Mouse (Mus musculus): ENCODE measurements at regions not wholly inside any gene's neighbourhood (a gene's known extent, or its start where the extent isn't known, plus 50 kb on each side); places are given as distances from the start of the nearest gene placed in this dataset.
"Not testable (repeated sequence)": the region's sequence is repeated elsewhere in the genome, so short reads cannot be mapped to it uniquely, and the experiment has no call there.

DNA sequence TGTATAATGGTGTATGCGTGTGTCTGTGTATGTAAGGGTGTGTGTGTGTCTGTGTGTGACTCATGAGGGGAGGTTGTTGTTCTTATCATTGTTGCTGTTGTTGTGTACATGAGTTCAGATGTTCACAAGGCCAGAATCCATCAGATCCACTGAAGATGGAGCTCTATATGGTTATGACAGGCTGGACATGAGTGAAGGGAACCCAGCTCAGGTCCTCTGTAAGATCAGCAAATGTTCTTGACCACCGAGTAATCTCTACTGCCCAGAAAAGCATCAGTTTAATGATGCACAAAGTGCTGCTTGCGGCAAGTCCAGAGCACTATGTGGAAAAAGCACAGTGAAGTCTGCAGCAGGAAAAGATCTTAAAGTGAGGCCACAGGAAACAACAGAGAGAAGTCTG is 77.5 kb downstream of the Gm15319 start:
- H3K36me3 ChIP-seq (ENCODE audit: control insufficient read depth, insufficient read depth, low read length): not testable (repeated sequence)

DNA sequence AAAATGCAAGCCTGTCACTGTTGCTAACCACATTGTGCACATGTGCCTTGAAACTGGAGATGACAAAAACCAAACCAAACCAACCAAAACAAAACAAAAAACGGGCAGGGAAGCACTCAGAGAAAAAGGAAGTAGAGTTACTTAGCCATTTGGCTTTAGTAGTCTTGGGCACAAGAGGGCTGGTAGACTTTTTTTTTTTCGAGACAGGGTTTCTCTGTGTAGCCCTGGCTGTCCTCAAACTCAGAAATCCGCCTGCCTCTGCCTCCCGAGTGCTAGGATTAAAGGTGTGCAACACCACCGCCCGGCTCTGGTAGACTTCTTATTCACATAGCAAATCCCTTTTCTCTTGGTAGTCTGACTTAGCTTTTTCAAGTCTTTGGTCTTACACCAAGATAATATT is 78.2 kb downstream of the Gm15319 start:
- WGBS: 80% methylated on average over 3 of the region's 6 CpGs
- H3K27ac ChIP-seq (ENCODE audit: low read length): not testable (repeated sequence)

More for the DNA sequence above, 77.5 kb downstream of the Gm15319 start:
- WGBS: 89% methylated on average over 2 of the region's 3 CpGs
- not testable (repeated sequence) for H3K4me3 ChIP-seq (replicated peaks; ENCODE audit: low read length); H3K9ac ChIP-seq (ENCODE audit: low read length); H3K4me1 ChIP-seq (ENCODE audit: control insufficient read depth, insufficient read depth, low read length); H3K4me2 ChIP-seq (ENCODE audit: low read depth, low read length); H3K9me3 ChIP-seq (replicated peaks; ENCODE audit: control insufficient read depth, low read length); H3K27ac ChIP-seq (ENCODE audit: low read length); H3K27me3 ChIP-seq (ENCODE audit: control insufficient read depth, insufficient read depth, low read length); ATAC-seq (ENCODE audit: insufficient read depth, low FRiP score)

DNA sequence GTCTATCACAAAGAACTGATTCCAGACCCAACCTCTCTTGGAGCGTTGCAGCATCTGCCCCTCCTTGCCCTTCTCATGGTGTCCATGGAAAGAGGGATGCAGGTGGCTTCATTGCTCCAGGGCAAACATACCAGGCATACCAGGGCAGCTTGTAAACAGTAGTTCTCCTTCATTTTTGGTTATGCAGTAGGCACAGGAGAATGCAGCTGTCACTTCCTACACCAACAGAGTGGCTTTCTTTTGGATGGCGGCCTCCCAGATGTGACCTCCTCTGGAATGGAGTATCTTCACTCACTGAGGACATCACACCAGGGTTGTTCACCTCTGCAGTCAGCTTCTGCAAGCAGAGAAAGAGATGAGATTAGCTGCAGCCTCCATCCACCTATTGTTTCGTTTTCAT is 79.9 kb downstream of the Gm15319 start:
- not testable (repeated sequence) for H3K27me3 ChIP-seq (ENCODE audit: control insufficient read depth, insufficient read depth, low read length); ATAC-seq (ENCODE audit: insufficient read depth, low FRiP score); H3K4me3 ChIP-seq (replicated peaks; ENCODE audit: low read length); H3K9me3 ChIP-seq (replicated peaks; ENCODE audit: control insufficient read depth, low read length); H3K4me1 ChIP-seq (ENCODE audit: control insufficient read depth, insufficient read depth, low read length); H3K27ac ChIP-seq (ENCODE audit: low read length); H3K36me3 ChIP-seq (ENCODE audit: control insufficient read depth, insufficient read depth, low read length); H3K4me2 ChIP-seq (ENCODE audit: low read depth, low read length); H3K9ac ChIP-seq (ENCODE audit: low read length)
- no CpG with 5 or more reads among the region's 3 CpGs for WGBS

More for the DNA sequence above, 78.2 kb downstream of the Gm15319 start:
- not testable (repeated sequence) for H3K36me3 ChIP-seq (ENCODE audit: control insufficient read depth, insufficient read depth, low read length); H3K4me1 ChIP-seq (ENCODE audit: control insufficient read depth, insufficient read depth, low read length); H3K9me3 ChIP-seq (replicated peaks; ENCODE audit: control insufficient read depth, low read length); H3K9ac ChIP-seq (ENCODE audit: low read length); H3K4me2 ChIP-seq (ENCODE audit: low read depth, low read length); H3K27me3 ChIP-seq (ENCODE audit: control insufficient read depth, insufficient read depth, low read length); ATAC-seq (ENCODE audit: insufficient read depth, low FRiP score); H3K4me3 ChIP-seq (replicated peaks; ENCODE audit: low read length)

DNA sequence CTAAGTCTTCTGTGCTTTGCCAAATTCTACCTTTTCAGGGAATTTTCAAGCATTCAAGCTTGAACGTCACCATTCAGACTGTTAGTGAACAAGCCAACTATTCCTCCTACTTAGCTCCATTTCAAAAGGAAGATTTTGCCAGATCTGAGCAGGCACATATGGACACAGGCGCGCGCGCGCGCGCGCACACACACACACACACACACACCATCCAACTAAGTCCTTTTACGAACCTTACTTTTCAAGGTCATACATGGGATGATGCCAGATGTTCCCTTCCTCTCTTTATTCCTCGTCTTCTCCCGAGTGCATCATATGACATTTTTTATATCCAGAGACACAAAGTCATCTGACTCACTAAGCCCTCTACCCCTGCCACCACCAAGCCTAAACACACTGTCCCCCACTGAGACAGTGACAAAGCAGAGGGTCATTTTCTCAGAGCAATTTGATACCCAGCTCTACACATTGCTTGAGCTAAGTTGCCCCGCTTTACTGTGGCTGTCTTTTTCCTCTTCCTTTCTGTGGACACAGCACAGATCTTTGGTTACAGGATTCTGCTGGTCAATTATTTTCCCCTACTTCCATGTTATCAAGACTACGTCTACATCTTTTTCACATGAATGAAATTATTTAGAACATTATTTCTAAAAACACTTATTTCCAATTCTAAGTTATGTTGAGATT is 81.7 kb downstream of the Gm15319 start:
- not testable (repeated sequence) for H3K9ac ChIP-seq (ENCODE audit: low read length); H3K36me3 ChIP-seq (ENCODE audit: control insufficient read depth, insufficient read depth, low read length); H3K4me3 ChIP-seq (replicated peaks; ENCODE audit: low read length); H3K27me3 ChIP-seq (ENCODE audit: control insufficient read depth, insufficient read depth, low read length); H3K27ac ChIP-seq (ENCODE audit: low read length); H3K4me1 ChIP-seq (ENCODE audit: control insufficient read depth, insufficient read depth, low read length); H3K9me3 ChIP-seq (replicated peaks; ENCODE audit: control insufficient read depth, low read length); H3K4me2 ChIP-seq (ENCODE audit: low read depth, low read length); ATAC-seq (ENCODE audit: insufficient read depth, low FRiP score)
- 92% methylated on average over 14 of the region's 14 CpGs for WGBS

DNA sequence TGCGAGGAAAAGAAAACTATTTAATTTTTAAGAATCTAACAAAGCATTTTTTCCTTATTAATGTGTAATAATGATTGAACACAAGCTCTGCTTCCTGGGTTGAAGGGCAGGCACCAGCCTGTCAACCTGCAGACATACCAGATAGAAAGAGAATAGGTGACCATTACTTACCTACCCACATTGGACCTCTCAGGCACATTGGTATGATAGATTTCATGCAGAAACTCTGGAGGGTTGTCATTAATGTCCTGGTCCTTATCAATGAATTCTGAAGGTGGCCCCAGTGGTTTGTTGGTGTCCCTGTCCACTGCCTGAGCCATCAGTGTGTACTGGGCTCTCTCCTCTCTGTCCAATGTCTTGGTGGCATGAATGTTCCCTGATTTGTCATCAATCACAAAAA is 85.3 kb downstream of the Gm15319 start:
- not testable (repeated sequence) for ATAC-seq (ENCODE audit: insufficient read depth, low FRiP score); H3K4me3 ChIP-seq (replicated peaks; ENCODE audit: low read length); H3K27ac ChIP-seq (ENCODE audit: low read length); H3K36me3 ChIP-seq (ENCODE audit: control insufficient read depth, insufficient read depth, low read length); H3K4me1 ChIP-seq (ENCODE audit: control insufficient read depth, insufficient read depth, low read length); H3K9ac ChIP-seq (ENCODE audit: low read length); H3K9me3 ChIP-seq (replicated peaks; ENCODE audit: control insufficient read depth, low read length); H3K27me3 ChIP-seq (ENCODE audit: control insufficient read depth, insufficient read depth, low read length); H3K4me2 ChIP-seq (ENCODE audit: low read depth, low read length)
- no CpG with 5 or more reads among the region's 1 CpGs for WGBS

DNA sequence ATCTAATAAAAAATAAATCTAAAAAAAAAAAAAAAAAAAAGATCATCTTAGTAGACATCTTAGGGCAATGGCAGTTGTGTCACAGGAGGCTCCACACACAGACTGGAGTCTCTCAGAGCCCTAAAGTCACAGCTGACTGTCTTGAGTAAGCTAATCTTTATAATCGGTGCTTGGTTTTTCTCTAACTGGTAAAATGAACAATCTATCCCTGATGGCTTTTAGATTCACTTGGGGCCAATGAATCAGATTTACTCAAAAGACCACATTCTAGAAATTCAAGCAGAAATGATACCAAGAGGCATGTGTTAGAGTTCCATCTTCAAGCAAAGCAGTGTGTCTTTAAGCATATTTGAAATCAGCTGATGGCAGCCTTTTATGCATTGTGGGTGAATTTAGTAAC is 86.3 kb downstream of the Gm15319 start:
- not testable (repeated sequence) for H3K27me3 ChIP-seq (ENCODE audit: control insufficient read depth, insufficient read depth, low read length); H3K36me3 ChIP-seq (ENCODE audit: control insufficient read depth, insufficient read depth, low read length); H3K9ac ChIP-seq (ENCODE audit: low read length); H3K4me2 ChIP-seq (ENCODE audit: low read depth, low read length); H3K27ac ChIP-seq (ENCODE audit: low read length); H3K4me3 ChIP-seq (replicated peaks; ENCODE audit: low read length); ATAC-seq (ENCODE audit: insufficient read depth, low FRiP score); H3K9me3 ChIP-seq (replicated peaks; ENCODE audit: control insufficient read depth, low read length); H3K4me1 ChIP-seq (ENCODE audit: control insufficient read depth, insufficient read depth, low read length)
- WGBS: 81% methylated on average over 1 of the region's 1 CpGs

DNA sequence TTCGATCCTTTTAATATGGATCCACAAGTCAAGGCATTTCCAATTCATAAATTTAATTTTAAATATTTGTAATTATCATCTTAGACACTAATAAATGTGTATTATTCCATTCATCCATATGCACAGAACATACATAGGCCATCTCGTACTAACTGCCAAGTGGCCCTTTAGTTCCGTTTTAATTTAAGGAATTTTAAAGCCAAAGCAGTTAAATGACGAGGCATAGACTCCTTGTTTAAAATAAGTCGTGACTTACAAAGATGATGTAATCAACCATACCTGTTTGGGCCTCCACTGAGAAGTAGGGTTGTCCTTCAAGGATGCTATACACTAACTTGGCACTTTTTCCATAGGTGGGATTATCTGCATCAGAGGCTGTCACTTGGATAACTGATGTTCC is 89.2 kb downstream of the Gm15319 start:
- H3K4me3 ChIP-seq (replicated peaks; ENCODE audit: low read length); H3K9me3 ChIP-seq (replicated peaks; ENCODE audit: control insufficient read depth, low read length); H3K4me1 ChIP-seq (ENCODE audit: control insufficient read depth, insufficient read depth, low read length); H3K9ac ChIP-seq (ENCODE audit: low read length); H3K36me3 ChIP-seq (ENCODE audit: control insufficient read depth, insufficient read depth, low read length); H3K27ac ChIP-seq (ENCODE audit: low read length); ATAC-seq (ENCODE audit: insufficient read depth, low FRiP score); H3K4me2 ChIP-seq (ENCODE audit: low read depth, low read length); H3K27me3 ChIP-seq (ENCODE audit: control insufficient read depth, insufficient read depth, low read length): not testable (repeated sequence)
- WGBS: 81% methylated on average over 4 of the region's 5 CpGs

DNA sequence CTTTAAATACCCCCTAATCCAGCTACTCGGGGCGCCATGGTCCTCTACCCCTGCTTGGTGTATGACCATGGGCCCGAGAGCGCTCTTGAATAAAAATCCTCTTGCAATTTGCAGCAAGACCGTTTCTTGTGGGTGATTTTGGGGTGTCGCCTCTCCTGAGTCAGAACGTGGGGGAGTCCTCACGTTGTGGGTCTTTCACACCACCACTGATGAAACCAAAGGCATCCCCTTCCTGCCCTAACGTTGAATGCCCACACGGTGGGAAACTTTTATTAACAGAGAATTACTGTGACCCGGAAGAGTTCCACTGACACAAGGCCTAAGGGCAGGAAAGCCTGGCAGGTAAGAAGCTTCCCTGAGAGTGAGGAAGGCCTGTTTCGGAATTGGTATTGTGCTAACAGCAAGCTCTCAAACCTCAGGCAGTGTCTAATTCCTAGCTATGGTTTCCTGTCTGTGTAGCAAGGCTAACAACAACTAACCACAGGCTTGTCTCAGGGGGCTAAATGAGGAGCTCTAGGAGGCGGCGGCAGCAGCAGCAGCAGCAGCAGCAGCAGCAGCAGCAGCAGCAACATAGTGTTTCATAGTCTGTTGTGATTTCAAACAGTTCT is 95.4 kb downstream of the Gm15319 start:
- not testable (repeated sequence) for H3K9ac ChIP-seq (ENCODE audit: low read length); H3K36me3 ChIP-seq (ENCODE audit: control insufficient read depth, insufficient read depth, low read length); H3K4me2 ChIP-seq (ENCODE audit: low read depth, low read length); H3K4me1 ChIP-seq (ENCODE audit: control insufficient read depth, insufficient read depth, low read length); ATAC-seq (ENCODE audit: insufficient read depth, low FRiP score); H3K27me3 ChIP-seq (ENCODE audit: control insufficient read depth, insufficient read depth, low read length); H3K9me3 ChIP-seq (replicated peaks; ENCODE audit: control insufficient read depth, low read length); H3K27ac ChIP-seq (ENCODE audit: low read length); H3K4me3 ChIP-seq (replicated peaks; ENCODE audit: low read length)
- 91% methylated on average over 12 of the region's 14 CpGs for WGBS

DNA sequence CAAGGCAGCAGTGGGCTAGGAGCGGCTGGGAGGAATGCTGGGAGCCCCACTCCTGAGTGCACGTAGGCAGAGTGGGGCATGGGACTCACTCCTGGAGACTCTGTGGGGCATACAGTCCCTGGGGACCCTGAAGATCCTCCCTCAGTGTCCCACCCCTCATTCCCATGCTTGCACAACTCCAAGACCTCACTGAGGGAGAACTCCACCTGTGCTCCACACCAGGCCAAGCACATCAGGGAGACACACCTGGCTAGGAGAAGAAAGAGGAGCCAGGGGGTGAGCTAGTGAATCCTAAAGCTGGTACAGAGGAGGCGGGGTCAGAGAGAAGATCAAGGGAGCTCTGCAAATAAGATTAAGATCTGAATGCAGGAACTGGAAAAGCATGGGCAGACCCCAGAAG is 96.2 kb downstream of the Gm15319 start:
- H3K4me2 ChIP-seq (ENCODE audit: low read depth, low read length); H3K9me3 ChIP-seq (replicated peaks; ENCODE audit: control insufficient read depth, low read length); H3K4me1 ChIP-seq (ENCODE audit: control insufficient read depth, insufficient read depth, low read length); ATAC-seq (ENCODE audit: insufficient read depth, low FRiP score); H3K27me3 ChIP-seq (ENCODE audit: control insufficient read depth, insufficient read depth, low read length); H3K4me3 ChIP-seq (replicated peaks; ENCODE audit: low read length); H3K36me3 ChIP-seq (ENCODE audit: control insufficient read depth, insufficient read depth, low read length); H3K27ac ChIP-seq (ENCODE audit: low read length); H3K9ac ChIP-seq (ENCODE audit: low read length): not testable (repeated sequence)
- WGBS: 80% methylated on average over 3 of the region's 3 CpGs
